Mouse (Mus musculus) forebrain, embryonic 11.5 days (tissue): ENCODE results near the gene Frmd7. TPM values are rescaled to one million over a fixed set of nuclear protein-coding genes. Genes with fewer than 3 reads are reported as not detected.

Experiments
- ATAC-seq: fragments of 200-750 bp; cut with Nextera tagmentation; replicated peaks from 2 replicates; pipeline ENCODE4 v1.8.0; 2017; ENCODE audit warnings: moderate TSS enrichment; ENCODE audit not compliant: low FRiP score
- DNase-seq: peaks from one replicate; pipeline ENCODE4 v3.0.0-alpha.2; 2017; ENCODE audit warnings: low spot score
- H3K27ac ChIP-seq: fragments of 300-500 bp; sonication (generic); 2 replicates; pipeline ENCODE4 v1.5.1; 2014; ENCODE audit warnings: low read depth, low read length
- H3K27me3 ChIP-seq: fragments of 300-500 bp; sonication (generic); 2 replicates; pipeline ENCODE4 v1.6.1; 2014; ENCODE audit warnings: mild to moderate bottlenecking, low read length, mixed read lengths; ENCODE audit not compliant: control insufficient read depth, insufficient read depth
- H3K36me3 ChIP-seq: fragments of 300-500 bp; sonication (generic); 2 replicates; pipeline ENCODE4 v1.6.1; 2014; ENCODE audit warnings: mild to moderate bottlenecking, low read length, moderate library complexity, mixed read lengths; ENCODE audit not compliant: control insufficient read depth, insufficient read depth
- H3K4me1 ChIP-seq: fragments of 300-500 bp; sonication (generic); replicated peaks from 2 replicates; pipeline ENCODE4 v1.6.1; 2014; ENCODE audit warnings: low read length, mixed read lengths; ENCODE audit not compliant: control insufficient read depth, insufficient read depth
- H3K4me2 ChIP-seq: fragments of 300-500 bp; sonication (generic); 2 replicates; pipeline ENCODE4 v1.6.1; 2014; ENCODE audit warnings: low read depth, mild to moderate bottlenecking, low read length, moderate library complexity, mixed read lengths; ENCODE audit not compliant: severe bottlenecking
- H3K4me3 ChIP-seq: fragments of 300-500 bp; sonication (generic); 2 replicates; pipeline ENCODE4 v1.5.1; 2014; ENCODE audit warnings: low read depth, low read length
- H3K9ac ChIP-seq: fragments of 300-500 bp; sonication (generic); 2 replicates; pipeline ENCODE4 v1.6.1; 2014; ENCODE audit warnings: low read length
- H3K9me3 ChIP-seq: fragments of 300-500 bp; sonication (generic); 2 replicates; pipeline ENCODE4 v1.6.1; 2016; ENCODE audit warnings: low read length, mixed read lengths; ENCODE audit not compliant: control insufficient read depth
- WGBS: fragments of 180-500 bp; shearing (Covaris S2); extraction: QIAGEN DNeasy Blood & Tissue Kit; methylation state at CpG from one replicate; pipeline ENCODE4 v1.1.7; 2014; 5-methylcytosine and 5-hydroxymethylcytosine counted together
- polyA plus RNA-seq: library from polyadenylated mRNA; unstranded; fragments of >200 nt; fragmentation: Nextera tagmentation; extraction: Ambion mirVana; gene quantifications from 2 replicates; pipeline ENCODE4 v1.2.1, GENCODE M21; 2014

Frmd7 gene
- polyA plus RNA-seq, 1 experiment from 2014 or later: not detected

- no peak for ATAC-seq
- H3K4me3 ChIP-seq: no peak overlapping the region
- no peak overlapping the region for H3K27ac ChIP-seq
- no peaks in the 10 kb centered on the region for H3K27me3 ChIP-seq
- DNase-seq: no peak
- 81% methylated on average over 6 of the region's 6 CpGs for WGBS
- no peaks in the 10 kb centered on the region for H3K9me3 ChIP-seq
- H3K36me3 ChIP-seq: no peaks in the 10 kb centered on the region
- H3K9ac ChIP-seq: no peak overlapping the region
- no peak overlapping the region for H3K4me2 ChIP-seq
- H3K4me1 ChIP-seq: no peaks in the 10 kb centered on the region
Observed at GRCm38 (mm10) chrX:50962955-50963354, 20.4 kb upstream of the Frmd7 start.

- Histone ChIP-seq H3K27me3 (no peaks in the 10 kb centered on the region), H3K36me3 (no peaks in the 10 kb centered on the region), H3K27ac (no peak overlapping the region), H3K4me3 (no peak overlapping the region), H3K9ac (no peak overlapping the region), H3K9me3 (no peaks in the 10 kb centered on the region), H3K4me1 (no peaks in the 10 kb centered on the region), H3K4me2 (no peak overlapping the region)
- 63% methylated on average over 2 of the region's 2 CpGs for WGBS
- ATAC-seq (no peak), DNase-seq (no peak)
Observed at GRCm38 (mm10) chrX:50948633-50949032, 6.1 kb upstream of the Frmd7 start.

- Histone ChIP-seq H3K9me3 (no peaks in the 10 kb centered on the region), H3K4me1 (no peaks in the 10 kb centered on the region), H3K4me2 (no peak overlapping the region), H3K36me3 (no peaks in the 10 kb centered on the region), H3K9ac (no peak overlapping the region), H3K4me3 (no peak overlapping the region), H3K27ac (no peak overlapping the region), H3K27me3 (no peaks in the 10 kb centered on the region)
- 88% methylated on average over 4 of the region's 4 CpGs for WGBS
- ATAC-seq: no peak
- DNase-seq: no peak
Observed at GRCm38 (mm10) chrX:50948116-50948515, 5.6 kb upstream of the Frmd7 start.

GRCm38 (mm10) chrX:50937117-50937516 is 5.4 kb downstream of the Frmd7 start:
- no peak overlapping the region for H3K9ac ChIP-seq
- no peak overlapping the region for H3K4me2 ChIP-seq
- ATAC-seq (no peak), DNase-seq (no peak)
- no peak overlapping the region for H3K4me3 ChIP-seq
- no peak overlapping the region for H3K27ac ChIP-seq
- H3K27me3 ChIP-seq: no peaks in the 10 kb centered on the region
- no peaks in the 10 kb centered on the region for H3K9me3 ChIP-seq
- H3K4me1 ChIP-seq: no peaks in the 10 kb centered on the region
- no peaks in the 10 kb centered on the region for H3K36me3 ChIP-seq
- 90% methylated on average over 3 of the region's 3 CpGs for WGBS

- H3K36me3 ChIP-seq: no peaks in the 10 kb centered on the region
- H3K9me3 ChIP-seq: no peaks in the 10 kb centered on the region
- H3K4me3 ChIP-seq: no peak overlapping the region
- DNase-seq (no peak), ATAC-seq (no peak)
- H3K9ac ChIP-seq: no peak overlapping the region
- no peaks in the 10 kb centered on the region for H3K27me3 ChIP-seq
- 46% methylated on average over 3 of the region's 3 CpGs for WGBS
- no peak overlapping the region for H3K4me2 ChIP-seq
- H3K27ac ChIP-seq: no peak overlapping the region
- no peaks in the 10 kb centered on the region for H3K4me1 ChIP-seq
Observed at GRCm38 (mm10) chrX:50930309-50930708, 12.2 kb downstream of the Frmd7 start.

GRCm38 (mm10) chrX:50926893-50927545 is 15.5 kb downstream of the Frmd7 start:
- no peak overlapping the region for H3K27ac ChIP-seq
- no peaks in the 10 kb centered on the region for H3K9me3 ChIP-seq
- no peak overlapping the region for H3K4me2 ChIP-seq
- DNase-seq (no peak), ATAC-seq (no peak)
- H3K4me3 ChIP-seq: no peak overlapping the region
- no peaks in the 10 kb centered on the region for H3K36me3 ChIP-seq
- no peaks in the 10 kb centered on the region for H3K27me3 ChIP-seq
- 75% methylated on average over 10 of the region's 10 CpGs for WGBS
- no peaks in the 10 kb centered on the region for H3K4me1 ChIP-seq
- no peak overlapping the region for H3K9ac ChIP-seq

GRCm38 (mm10) chrX:50924629-50925364 is 17.7 kb downstream of the Frmd7 start:
- ATAC-seq (no peak), DNase-seq (no peak)
- no peaks in the 10 kb centered on the region for H3K36me3 ChIP-seq
- H3K4me3 ChIP-seq: no peak overlapping the region
- no peak overlapping the region for H3K27ac ChIP-seq
- no peak overlapping the region for H3K4me2 ChIP-seq
- WGBS: 46% methylated on average over 18 of the region's 18 CpGs
- H3K4me1 ChIP-seq: no peaks in the 10 kb centered on the region
- no peaks in the 10 kb centered on the region for H3K9me3 ChIP-seq
- no peaks in the 10 kb centered on the region for H3K27me3 ChIP-seq
- H3K9ac ChIP-seq: no peak overlapping the region

GRCm38 (mm10) chrX:50918754-50919153 is 23.8 kb downstream of the Frmd7 start:
- no peak overlapping the region for H3K4me2 ChIP-seq
- no peak overlapping the region for H3K27ac ChIP-seq
- no peaks in the 10 kb centered on the region for H3K36me3 ChIP-seq
- H3K27me3 ChIP-seq: no peaks in the 10 kb centered on the region
- no peaks in the 10 kb centered on the region for H3K9me3 ChIP-seq
- H3K9ac ChIP-seq: no peak overlapping the region
- ATAC-seq (no peak), DNase-seq (no peak)
- H3K4me3 ChIP-seq: no peak overlapping the region
- H3K4me1 ChIP-seq: no peaks in the 10 kb centered on the region
- WGBS: 57% methylated on average over 3 of the region's 3 CpGs

GRCm38 (mm10) chrX:50917389-50917788 is 25.1 kb downstream of the Frmd7 start:
- Histone ChIP-seq H3K9ac (no peak overlapping the region), H3K36me3 (no peaks in the 10 kb centered on the region), H3K4me1 (no peaks in the 10 kb centered on the region), H3K27me3 (no peaks in the 10 kb centered on the region), H3K4me2 (no peak overlapping the region), H3K4me3 (no peak overlapping the region), H3K9me3 (no peaks in the 10 kb centered on the region), H3K27ac (no peak overlapping the region)
- ATAC-seq: no peak
- 67% methylated on average over 3 of the region's 3 CpGs for WGBS
- no peak for DNase-seq
